ENCODE assay signal across 8 mouse cellular contexts in the genomic region with DNA sequence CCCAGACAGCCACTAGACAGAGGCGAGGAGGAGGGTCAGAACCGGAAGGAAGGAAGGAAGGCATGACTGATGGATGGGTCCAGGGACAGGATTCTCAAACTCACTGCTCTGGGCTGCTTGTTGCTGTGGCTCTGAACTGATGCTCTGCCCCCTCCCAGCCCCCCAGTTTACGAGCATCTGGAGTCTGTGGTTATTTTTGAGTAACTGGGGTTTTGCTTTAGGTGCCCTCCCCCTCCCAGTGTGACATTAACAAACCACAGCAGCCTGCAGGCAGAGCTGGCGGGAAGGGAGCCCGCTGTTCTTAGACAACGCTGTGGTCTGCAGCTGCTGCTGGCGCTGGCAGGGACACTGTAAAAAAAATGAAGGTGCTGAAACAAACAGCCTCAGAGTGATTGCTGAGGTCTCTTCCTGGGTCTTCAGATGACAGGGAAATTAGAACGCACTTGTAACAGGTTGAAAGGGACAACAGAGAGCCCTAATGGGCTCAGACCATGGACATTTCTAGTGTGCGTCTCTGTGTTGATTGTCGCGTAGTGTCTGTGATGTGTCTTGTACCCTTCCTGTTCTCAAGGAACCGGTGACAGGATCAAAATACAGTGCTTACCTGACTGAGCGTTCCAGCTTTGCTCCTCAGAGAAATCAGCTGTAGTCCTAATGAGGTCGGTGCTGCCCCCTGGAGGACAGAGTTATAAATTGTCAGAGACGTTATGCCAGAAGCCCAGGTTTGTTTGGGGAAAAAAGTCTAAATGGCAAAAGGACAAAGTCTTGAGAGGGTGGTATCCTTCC. TPM values are rescaled to one million over a fixed set of nuclear protein-coding genes. Genes with fewer than 3 reads are reported as not detected.
A peak's percentile ranks its signal among the peaks of the same experiment; 100 is the strongest.
DNase-seq lines count a peak whose midpoint lies in the region; ATAC-seq and TF ChIP-seq lines count a peak whose summit lies in the region.

No protein-coding gene starts in this region.

- peak; percentile 3 for TF ChIP-seq CTCF in C2C12 (IDR thresholded peaks at IDR 0.05; ENCODE audit: control insufficient read depth, insufficient read depth, insufficient read length)
- TF ChIP-seq CTCF in bone marrow, adult 2 months (IDR thresholded peaks at IDR 0.05; ENCODE audit: control insufficient read depth, insufficient read depth, low read length): peak; percentile 78

- H3ac ChIP-seq in C2C12 (ENCODE audit: control insufficient read depth, insufficient read length, low read depth): no peak overlapping the region

- peak overlapping the region; percentile 54 for H3K4me2 ChIP-seq in embryonic facial prominence, embryonic 14.5 days (ENCODE audit: low read depth, low read length)
- peak overlapping the region; percentile 43 for H3K4me2 ChIP-seq in kidney, embryonic 14.5 days (replicated peaks; ENCODE audit: low read depth, low read length)
- peak overlapping the region; percentile 52 for H3K4me2 ChIP-seq in limb, embryonic 14.5 days (replicated peaks; ENCODE audit: low read depth, low read length, severe bottlenecking)
- H3K4me2 ChIP-seq in midbrain, embryonic 16.5 days (ENCODE audit: low read length): peak overlapping the region; percentile 62

- peak; percentile 87 for DNase-seq in embryonic facial prominence, embryonic 14.5 days (ENCODE audit: low spot score)
- peak; percentile 37 to 75 for DNase-seq in heart, adult 9 months (ENCODE audit: low spot score in 2 of 2)
- DNase-seq in limb, embryonic 14.5 days (ENCODE audit: low spot score): peak; percentile 85
- DNase-seq in spleen, postnatal 36 days (ENCODE audit: low spot score in 2 of 2): peak; percentile 72 to 85

- peak overlapping the region; percentile 77 for H3K27ac ChIP-seq in bone marrow, adult 2 months (ENCODE audit: control insufficient read depth, insufficient read depth, low read depth, low read length, poor library complexity)
- no peak overlapping the region for H3K27ac ChIP-seq in embryonic facial prominence, embryonic 14.5 days (replicated peaks; ENCODE audit: low read depth, low read length)
- no peak overlapping the region for H3K27ac ChIP-seq in kidney, embryonic 14.5 days (ENCODE audit: low read depth, low read length)
- no peak overlapping the region for H3K27ac ChIP-seq in limb, embryonic 14.5 days (replicated peaks; ENCODE audit: low read depth, low read length)
- no peak overlapping the region for H3K27ac ChIP-seq in midbrain, embryonic 16.5 days (ENCODE audit: low read length)

- H3K27me3 ChIP-seq in C2C12 (ENCODE audit: control insufficient read depth, insufficient read depth, insufficient read length): peaks cover 11% of the 10 kb centered on the region
- H3K27me3 ChIP-seq in embryonic facial prominence, embryonic 14.5 days (replicated peaks; ENCODE audit: control insufficient read depth, insufficient read depth, low read length): no peaks in the 10 kb centered on the region
- H3K27me3 ChIP-seq in kidney, embryonic 14.5 days (ENCODE audit: control insufficient read depth, insufficient read depth, low read length): no peaks in the 10 kb centered on the region; the same call in 1 of the 2 replicates
- no peaks in the 10 kb centered on the region for H3K27me3 ChIP-seq in limb, embryonic 14.5 days (ENCODE audit: control insufficient read depth, insufficient read depth, low read length)
- peaks cover 3% of the 10 kb centered on the region; the same call in 1 of the 2 replicates for H3K27me3 ChIP-seq in midbrain, embryonic 16.5 days (ENCODE audit: control insufficient read depth, insufficient read depth, low read depth, low read length)

- H3K79me2 ChIP-seq in C2C12 (ENCODE audit: control insufficient read depth, insufficient read depth): no peaks in the 10 kb centered on the region

- H3K9ac ChIP-seq in embryonic facial prominence, embryonic 14.5 days (ENCODE audit: low read depth, low read length): peak overlapping the region; percentile 47; the same call in 1 of the 2 replicates
- peak overlapping the region; percentile 37; the same call in 1 of the 2 replicates for H3K9ac ChIP-seq in kidney, embryonic 14.5 days (ENCODE audit: low read depth, low read length)
- 0 out of 2 replicates have a peak overlapping the region, but pooled peaks have one; percentile 22 for H3K9ac ChIP-seq in limb, embryonic 14.5 days (ENCODE audit: low read depth, low read length, severe bottlenecking)
- peak overlapping the region; percentile 39; the same call in 1 of the 2 replicates for H3K9ac ChIP-seq in midbrain, embryonic 16.5 days (ENCODE audit: low read depth, low read length)

- WGBS in bone marrow, adult 2 months: under 1% methylated on average over 15 of the region's 15 CpGs
- WGBS in embryonic facial prominence, embryonic 14.5 days: 6% methylated on average over 15 of the region's 15 CpGs
- 3% methylated on average over 15 of the region's 15 CpGs for WGBS in kidney, embryonic 14.5 days
- WGBS in limb, embryonic 14.5 days: 2% methylated on average over 15 of the region's 15 CpGs
- 8% methylated on average over 15 of the region's 15 CpGs for WGBS in midbrain, embryonic 16.5 days

- no peaks in the 10 kb centered on the region for H3K9me3 ChIP-seq in embryonic facial prominence, embryonic 14.5 days (ENCODE audit: control insufficient read depth, low read length)
- no peaks in the 10 kb centered on the region for H3K9me3 ChIP-seq in kidney, embryonic 14.5 days (ENCODE audit: control insufficient read depth, low read length)
- H3K9me3 ChIP-seq in limb, embryonic 14.5 days (ENCODE audit: control insufficient read depth, low read length): no peaks in the 10 kb centered on the region
- no peaks in the 10 kb centered on the region for H3K9me3 ChIP-seq in midbrain, embryonic 16.5 days (replicated peaks; ENCODE audit: control insufficient read depth, low read length, poor library complexity, severe bottlenecking)

- no peak overlapping the region for H3K4me3 ChIP-seq in C2C12 (ENCODE audit: insufficient read depth, poor library complexity, severe bottlenecking)
- H3K4me3 ChIP-seq in bone marrow, adult 2 months (replicated peaks; ENCODE audit: control insufficient read depth, low read depth, low read length): peak overlapping the region; percentile 73
- peak overlapping the region; percentile 14; the same call in 1 of the 2 replicates for H3K4me3 ChIP-seq in embryonic facial prominence, embryonic 14.5 days (ENCODE audit: low read depth, low read length)
- H3K4me3 ChIP-seq in kidney, embryonic 14.5 days (ENCODE audit: low read length): peak overlapping the region; percentile 14; the same call in 1 of the 2 replicates
- H3K4me3 ChIP-seq in limb, embryonic 14.5 days (replicated peaks; ENCODE audit: low read length): peak overlapping the region; percentile 22
- H3K4me3 ChIP-seq in midbrain, embryonic 16.5 days (ENCODE audit: low read depth, low read length): peak overlapping the region; percentile 23

- no peaks in the 10 kb centered on the region for H3K36me3 ChIP-seq in C2C12 (ENCODE audit: control insufficient read depth, insufficient read depth)
- no peaks in the 10 kb centered on the region for H3K36me3 ChIP-seq in embryonic facial prominence, embryonic 14.5 days (ENCODE audit: control insufficient read depth, insufficient read depth, low read length)
- no peaks in the 10 kb centered on the region for H3K36me3 ChIP-seq in kidney, embryonic 14.5 days (ENCODE audit: control insufficient read depth, insufficient read depth, low read length)
- no peaks in the 10 kb centered on the region for H3K36me3 ChIP-seq in limb, embryonic 14.5 days (ENCODE audit: control insufficient read depth, insufficient read depth, low read length)
- H3K36me3 ChIP-seq in midbrain, embryonic 16.5 days (ENCODE audit: control insufficient read depth, insufficient read depth, low read length): no peaks in the 10 kb centered on the region

- peak; percentile 75; the same call in 1 of the 2 replicates for ATAC-seq in embryonic facial prominence, embryonic 14.5 days (ENCODE audit: low read depth)
- peak; percentile 51 for ATAC-seq in kidney, embryonic 14.5 days (ENCODE audit: low FRiP score, low TSS enrichment)
- peak; percentile 50 for ATAC-seq in limb, embryonic 14.5 days (ENCODE audit: low FRiP score, low read depth)
- ATAC-seq in midbrain, embryonic 16.5 days: peak; percentile 66

- 0 out of 2 replicates have a peak, but pooled peaks have one; percentile 10 for TF ChIP-seq POLR2A in bone marrow, adult 2 months (IDR thresholded peaks at IDR 0.05; ENCODE audit: borderline replicate concordance, control insufficient read depth, low read depth, low read length)
- no peak for TF ChIP-seq POLR2A in limb, embryonic 14.5 days (IDR thresholded peaks at IDR 0.05; ENCODE audit: borderline replicate concordance, extremely low read depth, insufficient read depth, insufficient read length)

- H3K79me3 ChIP-seq in C2C12 (ENCODE audit: low read depth): no peaks in the 10 kb centered on the region

- H3K4me1 ChIP-seq in bone marrow, adult 2 months (ENCODE audit: control insufficient read depth, insufficient read depth, low read length): peaks cover 4% of the 10 kb centered on the region; the same call in 1 of the 2 replicates
- peaks cover 6% of the 10 kb centered on the region for H3K4me1 ChIP-seq in embryonic facial prominence, embryonic 14.5 days (ENCODE audit: control insufficient read depth, insufficient read depth, low read length)
- H3K4me1 ChIP-seq in kidney, embryonic 14.5 days (ENCODE audit: control insufficient read depth, insufficient read depth, low read length): peaks cover 28% of the 10 kb centered on the region
- H3K4me1 ChIP-seq in limb, embryonic 14.5 days (ENCODE audit: control insufficient read depth, insufficient read depth, low read length): peaks cover 10% of the 10 kb centered on the region
- peaks cover 6% of the 10 kb centered on the region for H3K4me1 ChIP-seq in midbrain, embryonic 16.5 days (ENCODE audit: control insufficient read depth, insufficient read depth, low read length)

TF ChIP-seq in C2C12, 6 proteins besides CTCF, POLR2A, EP300 and RAD21:
- TF ChIP-seq MAX (IDR thresholded peaks at IDR 0.05) (no peak), FOSL1 (IDR thresholded peaks at IDR 0.05; ENCODE audit: insufficient read depth, low read length, poor library complexity, severe bottlenecking) (no peak), MYOD1 (IDR thresholded peaks at IDR 0.05; ENCODE audit: control insufficient read depth, insufficient read length, low read depth) (no peak), USF1 (IDR thresholded peaks at IDR 0.05; ENCODE audit: low read depth) (no peak), CEBPB (IDR thresholded peaks at IDR 0.05; ENCODE audit: low read depth) (no peak), MYOG (IDR thresholded peaks at IDR 0.05; ENCODE audit: control insufficient read depth, extremely low read depth, insufficient read length) (no peak)

RNA-seq across cellular contexts. Expression of a gene that starts 21.4 kb away (rescaled TPM):
- polyA plus RNA-seq in C2C12 (2012; fragmentation: generic; extraction: Trizol): 0.01 TPM
- polyA plus RNA-seq in bone marrow, adult 2 months (2011; ENCODE audit: insufficient read depth, insufficient read length, low replicate concordance, missing spikeins): 3.7 and 15.4 TPM in 2 replicates
- 1.0 and 1.1 TPM in 2 replicates for polyA plus RNA-seq in embryonic facial prominence, embryonic 14.5 days (2014; fragmentation: Nextera tagmentation; extraction: Ambion mirVana)
- 1.1 and 1.5 TPM in 2 replicates for polyA plus RNA-seq in kidney, embryonic 14.5 days (2014; fragmentation: Nextera tagmentation; extraction: Ambion mirVana)
- polyA plus RNA-seq in limb, embryonic 14.5 days (2012; rRNA removed): 1.3 and 1.5 TPM in 2 replicates
- 1.0 and 1.4 TPM in 2 replicates for polyA plus RNA-seq in limb, embryonic 14.5 days (2014; fragmentation: Nextera tagmentation; extraction: Ambion mirVana)
- polyA plus RNA-seq in midbrain, embryonic 16.5 days (2015; fragmentation: Nextera tagmentation; extraction: Ambion mirVana): 0.45 and 0.89 TPM in 2 replicates
